Comparison of ENCODE assay signal across 9 mouse cellular contexts in genomic region chrX:76598459-76599206, GRCm38 (mm10). TPM values are rescaled to one million over a fixed set of nuclear protein-coding genes. Genes with fewer than 3 reads are reported as not detected.
DNase-seq lines count a peak whose midpoint lies in the region; ATAC-seq and TF ChIP-seq lines count a peak whose summit lies in the region.
"Had no signal": no experiment of that assay in that cellular context is flagged by ENCODE, and none has a peak within 500 bp of the region (broad histone marks: within the 10 kb centered on the region; RNA-seq: fewer than 3 reads in every experiment).

No protein-coding gene starts in this region.

- no peak overlapping the region for H3K4me3 ChIP-seq in spleen, adult 2 months (ENCODE audit: extremely low read depth, insufficient read depth, insufficient read length)
- H3K4me3 ChIP-seq in forebrain, embryonic 14.5 days (ENCODE audit: low read depth, low read length), result no peak overlapping the region
- H3K4me3 ChIP-seq in hindbrain, postnatal 0 days (ENCODE audit: low read length), result no peak overlapping the region
- H3K4me3 ChIP-seq in liver, embryonic 15.5 days (replicated peaks), result no peak overlapping the region

- H3K27ac ChIP-seq in spleen, adult 2 months (ENCODE audit: insufficient read depth, low read length), result no peak overlapping the region
- no peak overlapping the region for H3K27ac ChIP-seq in forebrain, embryonic 14.5 days (ENCODE audit: low read depth, low read length)
- no peak overlapping the region for H3K27ac ChIP-seq in hindbrain, postnatal 0 days
- no peak overlapping the region for H3K27ac ChIP-seq in liver, embryonic 15.5 days (replicated peaks)

- H3K4me1 ChIP-seq in spleen, adult 2 months (ENCODE audit: control insufficient read depth, insufficient read depth, insufficient read length), result no peaks in the 10 kb centered on the region
- no peaks in the 10 kb centered on the region for H3K4me1 ChIP-seq in forebrain, embryonic 14.5 days (ENCODE audit: control insufficient read depth, insufficient read depth, low read length)
- H3K4me1 ChIP-seq in hindbrain, postnatal 0 days (ENCODE audit: insufficient read depth, low read length), result no peaks in the 10 kb centered on the region
- no peaks in the 10 kb centered on the region for H3K4me1 ChIP-seq in liver, embryonic 15.5 days (replicated peaks)

- peak; percentile 43; the same call in 1 of the 2 replicates for TF ChIP-seq POLR2A in spleen, adult 2 months (IDR thresholded peaks at IDR 0.05; ENCODE audit: low read depth, low read length)

- H3K9ac ChIP-seq in forebrain, embryonic 14.5 days (ENCODE audit: low read length), result no peak overlapping the region
- H3K9ac ChIP-seq in hindbrain, postnatal 0 days (replicated peaks; ENCODE audit: low read length), result no peak overlapping the region
- no peak overlapping the region for H3K9ac ChIP-seq in liver, embryonic 15.5 days

- peak; percentile 100 for ATAC-seq in forebrain, embryonic 14.5 days
- ATAC-seq in hindbrain, postnatal 0 days, result peak; percentile 100
- peak; percentile 100 for ATAC-seq in liver, embryonic 15.5 days (ENCODE audit: insufficient read depth)
- peak; percentile 100 for ATAC-seq in neutrophil, adult 5-6 weeks (ENCODE audit: extremely low read depth, insufficient number of reproducible peaks, low FRiP score, poor library complexity, severe bottlenecking)

- peak in 1 of 2 experiments; percentile 43 for DNase-seq in spleen, adult 2 months (ENCODE audit: low read depth in 1 of 2, low spot score in 2 of 2)
- no peak for DNase-seq in spleen, adult 12 weeks (ENCODE audit: low spot score)
- DNase-seq in brain, embryonic 18.5 days (ENCODE audit: low read depth, low spot score), result peak; percentile 72
- DNase-seq in forebrain, embryonic 14.5 days (ENCODE audit: low spot score), result peak; percentile 82
- DNase-seq in hindbrain, postnatal 0 days (ENCODE audit: low spot score), result peak; percentile 87
- DNase-seq in ovary, postnatal 36 days (ENCODE audit: low spot score), result no peak

- no peak for TF ChIP-seq CTCF in spleen, adult 2 months (IDR thresholded peaks at IDR 0.05; ENCODE audit: extremely low read depth, insufficient read depth, insufficient read length, insufficient replicate concordance)
- no peak for TF ChIP-seq CTCF in hindbrain, postnatal 0 days (IDR thresholded peaks at IDR 0.05; ENCODE audit: low read depth)

- H3K9me3 ChIP-seq in forebrain, embryonic 14.5 days (replicated peaks; ENCODE audit: control insufficient read depth, low read length), result peaks cover 5% of the 10 kb centered on the region; the same call in 1 of the 2 replicates
- peaks cover 3% of the 10 kb centered on the region; the same call in 1 of the 2 replicates for H3K9me3 ChIP-seq in hindbrain, postnatal 0 days (ENCODE audit: low read length)
- peaks cover 4% of the 10 kb centered on the region for H3K9me3 ChIP-seq in liver, embryonic 15.5 days (replicated peaks)

- 45% methylated on average over 6 of the region's 6 CpGs for WGBS in spleen, adult 2 months
- 55% methylated on average over 5 of the region's 6 CpGs for WGBS in forebrain, embryonic 14.5 days
- WGBS in hindbrain, postnatal 0 days, result 53% methylated on average over 5 of the region's 6 CpGs
- WGBS in liver, embryonic 15.5 days (ENCODE audit: insufficient replicate concordance), result 33% methylated on average over 6 of the region's 6 CpGs

- H3K27me3 ChIP-seq in spleen, adult 2 months (ENCODE audit: control insufficient read depth, insufficient read depth, low read length), result peaks cover 3% of the 10 kb centered on the region
- no peaks in the 10 kb centered on the region for H3K27me3 ChIP-seq in forebrain, embryonic 14.5 days (replicated peaks; ENCODE audit: control insufficient read depth, insufficient read depth, low read length)
- H3K27me3 ChIP-seq in hindbrain, postnatal 0 days (ENCODE audit: insufficient read depth, low read length), result no peaks in the 10 kb centered on the region
- H3K27me3 ChIP-seq in liver, embryonic 15.5 days, result no peaks in the 10 kb centered on the region

- no peaks in the 10 kb centered on the region for H3K36me3 ChIP-seq in spleen, adult 2 months (ENCODE audit: control insufficient read depth, insufficient read depth, low read length)
- no peaks in the 10 kb centered on the region for H3K36me3 ChIP-seq in forebrain, embryonic 14.5 days (ENCODE audit: control insufficient read depth, insufficient read depth, low read length)
- no peaks in the 10 kb centered on the region for H3K36me3 ChIP-seq in hindbrain, postnatal 0 days (ENCODE audit: insufficient read depth, low read length)
- H3K36me3 ChIP-seq in liver, embryonic 15.5 days (replicated peaks), result no peaks in the 10 kb centered on the region

- H3K4me2 ChIP-seq in forebrain, embryonic 14.5 days (ENCODE audit: low read length), result no peak overlapping the region
- no peak overlapping the region for H3K4me2 ChIP-seq in hindbrain, postnatal 0 days (ENCODE audit: low read depth, low read length)
- no peak overlapping the region for H3K4me2 ChIP-seq in liver, embryonic 15.5 days

RNA-seq across cellular contexts. Expression of gene Cldn34d, which starts 4.1 kb away (rescaled TPM):
- not detected in 2 replicates for polyA plus RNA-seq in spleen, adult 2 months (2012; rRNA removed)
- polyA plus RNA-seq in forebrain, embryonic 14.5 days (2014; fragmentation: Nextera tagmentation; extraction: Ambion mirVana), result not detected in 2 replicates
- total RNA-seq in hindbrain, postnatal 0 days (2014; rRNA removed), result not detected in 2 replicates
- not detected in 2 replicates for polyA plus RNA-seq in hindbrain, postnatal 0 days (2015; fragmentation: Nextera tagmentation; extraction: Ambion mirVana)
- not detected in 2 replicates for polyA plus RNA-seq in liver, embryonic 15.5 days (2015; fragmentation: Nextera tagmentation; extraction: Ambion mirVana)
- total RNA-seq in neutrophil, adult 5-6 weeks (2017), result not detected in 2 replicates
- total RNA-seq: gastrocnemius, postnatal 36 days had no signal

Comparison
In these comparisons a context has a peak if more than half of its experiments do, and no peak if none do; other contexts are left out.
1. DNase-seq: peak in brain, embryonic 18.5 days (single experiment), forebrain, embryonic 14.5 days (single experiment) and hindbrain, postnatal 0 days (single experiment); none in spleen, adult 12 weeks (single experiment) and ovary, postnatal 36 days (single experiment).
2. Peak in every context shown above with its lines, with median percentiles within 50 percentile points of each other: ATAC-seq.